Mouse (Mus musculus) hindbrain, embryonic 13.5 days (tissue): ENCODE data around the gene 1110008L16Rik. TPM values are rescaled to one million over a fixed set of nuclear protein-coding genes. Genes with fewer than 3 reads are reported as not detected.

Experiments used
- ATAC-seq: fragments of 200-750 bp; cut with Nextera tagmentation; 2 replicates; pipeline ENCODE4 v1.8.0; 2017; ENCODE audit warnings: moderate TSS enrichment; ENCODE audit not compliant: low FRiP score
- H3K27ac ChIP-seq: fragments of 300-500 bp; sonication (generic); 2 replicates; pipeline ENCODE4 v1.5.1; 2015; ENCODE audit warnings: inconsistent platforms, mild to moderate bottlenecking, moderate library complexity
- H3K27me3 ChIP-seq: fragments of 300-500 bp; sonication (generic); 2 replicates; pipeline ENCODE4 v1.6.1; 2015; ENCODE audit warnings: mild to moderate bottlenecking, inconsistent platforms
- H3K36me3 ChIP-seq: fragments of 300-500 bp; sonication (generic); 2 replicates; pipeline ENCODE4 v1.6.1; 2015; ENCODE audit warnings: mild to moderate bottlenecking, inconsistent platforms
- H3K4me1 ChIP-seq: fragments of 300-500 bp; sonication (generic); replicated peaks from 2 replicates; pipeline ENCODE4 v1.6.1; 2015; ENCODE audit warnings: inconsistent platforms
- H3K4me2 ChIP-seq: fragments of 300-500 bp; sonication (generic); 2 replicates; pipeline ENCODE4 v1.6.1; 2015; ENCODE audit warnings: inconsistent platforms, mild to moderate bottlenecking, moderate library complexity
- H3K4me3 ChIP-seq: fragments of 300-500 bp; sonication (generic); 2 replicates; pipeline ENCODE4 v1.5.1; 2015; ENCODE audit warnings: mild to moderate bottlenecking, inconsistent platforms
- H3K9ac ChIP-seq: fragments of 300-500 bp; sonication (generic); 2 replicates; pipeline ENCODE4 v1.6.1; 2015; ENCODE audit warnings: mild to moderate bottlenecking, inconsistent platforms
- H3K9me3 ChIP-seq: fragments of 300-500 bp; sonication (generic); 2 replicates; pipeline ENCODE4 v1.6.1; 2016; ENCODE audit warnings: inconsistent platforms
- WGBS: fragments of 180-500 bp; shearing (Covaris S2); methylation state at CpG from one replicate; pipeline ENCODE4 v1.1.7; 2015; 5-methylcytosine and 5-hydroxymethylcytosine counted together
- polyA plus RNA-seq: library from polyadenylated mRNA; unstranded; fragments of >200 nt; fragmentation: Nextera tagmentation; extraction: Ambion mirVana; gene quantifications from 2 replicates; pipeline ENCODE4 v1.2.1, GENCODE M21; 2015

The 1110008L16Rik gene
- polyA plus RNA-seq, 1 experiment from 2014 or later: 8.9 TPM

DNA sequence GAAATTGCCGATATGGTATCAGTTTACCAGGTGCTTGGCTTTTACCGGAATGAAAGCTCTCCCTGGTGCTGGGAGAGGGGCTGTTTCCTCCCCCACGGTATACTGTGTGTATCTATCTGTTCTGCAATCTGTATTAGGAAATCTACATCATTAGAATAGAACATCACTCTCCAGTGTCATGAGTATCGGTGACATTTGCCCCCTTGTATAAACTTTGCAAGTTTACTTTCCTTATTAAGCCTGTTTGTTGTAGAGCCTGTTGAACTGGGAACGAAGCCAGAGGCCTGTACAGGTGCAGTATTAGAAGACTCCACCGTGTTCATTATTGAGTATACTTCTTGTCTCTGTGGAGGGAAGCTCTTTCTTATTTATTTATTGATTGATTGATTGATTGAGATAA lies 54.0 kb downstream of the 1110008L16Rik start:
- Histone ChIP-seq H3K4me1 (no peaks in the 10 kb centered on the region), H3K27me3 (no peaks in the 10 kb centered on the region), H3K9me3 (no peaks in the 10 kb centered on the region), H3K36me3 (no peaks in the 10 kb centered on the region), H3K4me3 (no peak overlapping the region), H3K4me2 (no peak overlapping the region), H3K9ac (no peak overlapping the region), H3K27ac (no peak overlapping the region)
- no peak for ATAC-seq
- 85% methylated on average over 6 of the region's 6 CpGs for WGBS

DNA sequence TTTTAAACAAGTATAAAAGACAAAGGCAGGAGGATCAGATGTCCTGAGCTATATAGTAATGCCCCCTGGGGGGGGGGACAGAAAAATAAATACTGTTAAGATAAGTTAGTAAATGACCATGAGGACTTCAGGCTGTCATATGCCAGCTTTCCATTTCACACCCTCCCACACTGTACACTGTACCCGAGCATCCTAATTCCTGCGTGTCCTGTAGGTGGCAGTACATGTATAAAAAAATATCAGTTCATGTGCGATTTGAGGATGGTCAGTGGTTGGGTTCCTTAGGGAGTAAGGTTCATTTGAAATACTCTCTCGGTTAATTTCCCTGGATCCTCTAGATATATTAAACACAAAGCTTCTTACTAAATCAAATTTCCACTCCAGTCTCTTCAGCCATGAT lies 55.5 kb downstream of the 1110008L16Rik start:
- Histone ChIP-seq H3K4me3 (no peak overlapping the region), H3K4me2 (no peak overlapping the region), H3K9me3 (no peaks in the 10 kb centered on the region), H3K9ac (no peak overlapping the region), H3K4me1 (no peaks in the 10 kb centered on the region), H3K36me3 (no peaks in the 10 kb centered on the region), H3K27me3 (no peaks in the 10 kb centered on the region), H3K27ac (no peak overlapping the region)
- ATAC-seq: 0 out of 2 replicates have a peak, but pooled peaks have one; percentile 46
- WGBS: 57% methylated on average over 4 of the region's 4 CpGs

DNA sequence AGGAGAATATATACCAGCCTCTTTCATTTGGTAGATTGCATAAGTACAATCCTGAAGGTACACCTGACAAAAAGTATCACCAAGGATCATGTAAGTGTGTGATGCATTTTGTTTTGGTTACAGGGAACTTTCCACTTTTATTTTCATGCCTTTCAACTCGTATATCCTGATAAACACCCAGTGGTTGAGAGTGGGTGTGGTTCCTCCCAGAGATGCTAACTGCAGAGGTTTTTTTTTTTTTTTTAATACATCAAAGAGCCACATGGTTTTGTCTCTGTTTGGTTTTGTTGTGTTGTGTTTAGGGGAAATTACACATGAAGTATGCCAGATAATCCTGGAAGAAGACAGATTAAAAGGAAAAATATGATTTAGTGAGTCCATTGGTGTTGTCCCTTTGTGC lies 57.9 kb downstream of the 1110008L16Rik start:
- Histone ChIP-seq H3K27me3 (no peaks in the 10 kb centered on the region), H3K9ac (no peak overlapping the region), H3K4me3 (no peak overlapping the region), H3K27ac (no peak overlapping the region), H3K4me1 (no peaks in the 10 kb centered on the region), H3K9me3 (no peaks in the 10 kb centered on the region), H3K4me2 (no peak overlapping the region), H3K36me3 (no peaks in the 10 kb centered on the region)
- no peak for ATAC-seq
- WGBS: 76% methylated on average over 1 of the region's 1 CpGs

DNA sequence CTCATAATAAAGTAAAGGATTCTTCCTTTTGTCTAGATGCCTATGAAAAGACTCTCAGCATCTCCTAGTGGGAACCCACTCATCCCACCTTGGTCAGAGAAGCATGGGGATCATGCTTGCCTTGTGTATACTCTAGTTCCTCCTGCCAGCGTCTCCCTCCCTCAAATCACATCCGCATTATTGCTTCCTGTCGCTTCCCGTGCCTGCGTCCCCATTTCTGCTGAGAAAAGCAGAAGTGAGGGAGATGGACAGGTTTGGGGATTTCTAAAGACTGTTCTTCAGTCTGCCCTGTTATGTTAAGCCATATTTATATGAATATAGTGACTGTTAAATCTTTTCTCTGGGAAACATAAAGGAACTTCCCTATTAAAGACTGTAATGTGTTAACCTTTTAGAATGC lies 61.6 kb downstream of the 1110008L16Rik start:
- no peak for ATAC-seq
- H3K27me3 ChIP-seq: no peaks in the 10 kb centered on the region
- H3K27ac ChIP-seq: no peak overlapping the region
- H3K9me3 ChIP-seq: no peaks in the 10 kb centered on the region
- 86% methylated on average over 5 of the region's 5 CpGs for WGBS
- H3K4me2 ChIP-seq: no peak overlapping the region
- no peaks in the 10 kb centered on the region for H3K4me1 ChIP-seq
- no peak overlapping the region for H3K9ac ChIP-seq
- no peak overlapping the region for H3K4me3 ChIP-seq
- no peaks in the 10 kb centered on the region for H3K36me3 ChIP-seq

DNA sequence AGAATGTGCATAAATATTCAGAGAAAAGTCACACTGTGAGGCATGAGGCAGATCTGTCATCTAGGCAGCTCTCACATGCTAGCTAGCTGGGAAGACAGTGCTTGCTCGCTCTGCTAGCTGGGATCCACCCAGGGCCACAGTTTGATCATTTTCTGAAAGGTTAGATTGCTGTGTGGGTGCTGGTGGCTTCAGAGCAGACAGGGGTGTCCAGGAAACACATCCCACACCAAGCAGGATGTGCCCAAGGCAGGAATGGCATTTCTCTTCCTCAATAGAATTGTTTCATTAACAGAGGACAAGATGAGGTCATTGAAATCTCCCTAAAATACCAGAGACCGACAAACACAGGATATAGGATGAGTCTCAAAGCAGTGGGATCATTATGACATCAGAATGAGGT lies 65.7 kb downstream of the 1110008L16Rik start:
- no peak for ATAC-seq
- Histone ChIP-seq H3K27me3 (no peaks in the 10 kb centered on the region), H3K36me3 (no peaks in the 10 kb centered on the region), H3K27ac (no peak overlapping the region), H3K9me3 (no peaks in the 10 kb centered on the region), H3K9ac (no peak overlapping the region), H3K4me2 (no peak overlapping the region), H3K4me1 (no peaks in the 10 kb centered on the region), H3K4me3 (no peak overlapping the region)
- WGBS: 78% methylated on average over 2 of the region's 2 CpGs

DNA sequence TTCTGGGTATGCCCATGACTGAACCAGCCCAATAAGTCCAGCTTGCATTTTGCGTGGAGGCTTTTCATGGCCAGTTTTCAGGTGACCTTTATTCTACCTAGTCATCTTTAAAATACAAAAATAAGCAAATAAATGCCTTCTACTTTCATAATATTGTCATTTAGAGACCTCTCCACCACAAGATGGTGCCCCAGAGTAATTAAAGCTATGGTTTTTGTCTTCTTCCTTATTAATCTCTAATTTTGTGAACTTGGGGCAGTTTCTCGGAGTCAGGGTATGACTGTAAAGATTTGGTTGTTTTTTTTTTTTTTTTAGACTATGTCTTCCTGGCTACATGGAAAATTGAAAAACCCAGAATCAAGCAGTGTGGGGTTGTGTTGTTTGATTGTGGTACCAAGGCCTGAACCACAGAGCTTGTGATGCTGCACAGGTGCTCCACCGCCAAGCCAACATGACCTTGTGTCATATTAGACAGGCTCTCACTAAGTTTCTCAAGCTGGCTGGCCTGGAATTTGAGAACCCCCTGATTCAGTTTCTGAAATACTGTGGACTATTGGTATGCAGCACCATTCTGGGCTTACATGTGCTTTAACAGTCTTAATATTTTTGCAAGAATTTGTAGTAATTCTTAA lies 73.2 kb downstream of the 1110008L16Rik start:
- Histone ChIP-seq H3K4me1 (no peaks in the 10 kb centered on the region), H3K27ac (no peak overlapping the region), H3K4me2 (no peak overlapping the region), H3K9ac (no peak overlapping the region), H3K27me3 (no peaks in the 10 kb centered on the region), H3K4me3 (no peak overlapping the region), H3K9me3 (no peaks in the 10 kb centered on the region), H3K36me3 (no peaks in the 10 kb centered on the region)
- 88% methylated on average over 3 of the region's 3 CpGs for WGBS
- ATAC-seq: no peak

DNA sequence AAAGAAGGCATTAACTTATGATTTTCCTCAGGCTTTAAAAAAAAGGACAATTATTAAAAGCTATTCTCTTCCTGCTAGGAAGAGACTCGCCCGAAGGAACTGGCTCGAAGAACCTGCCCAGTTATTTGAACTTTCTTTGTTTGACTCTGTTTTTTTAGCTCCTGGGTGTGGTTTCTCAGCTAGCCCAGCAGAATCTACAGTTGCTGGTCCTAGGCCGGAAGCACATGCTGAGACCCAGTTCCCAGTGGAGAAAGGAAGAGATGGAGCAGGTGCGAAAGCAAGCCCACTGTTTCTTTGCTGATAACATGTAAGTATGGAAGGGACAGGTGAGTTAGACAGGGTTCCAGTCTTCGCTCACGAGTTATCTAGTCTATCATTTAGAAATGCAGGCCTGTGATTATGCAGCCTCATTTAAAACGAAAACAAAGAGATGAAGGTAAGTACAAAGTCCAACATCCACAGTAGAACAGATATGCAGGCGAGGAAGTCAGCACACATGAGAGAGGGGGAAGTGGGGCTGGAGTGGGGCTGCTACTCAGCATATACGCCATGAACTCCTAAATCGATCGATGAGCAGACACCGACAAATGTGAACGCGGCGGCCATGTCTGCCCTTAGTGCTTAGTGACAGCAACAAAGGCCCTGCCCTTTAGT lies 77.7 kb downstream of the 1110008L16Rik start:
- no peak overlapping the region for H3K27ac ChIP-seq
- 91% methylated on average over 16 of the region's 16 CpGs for WGBS
- no peak overlapping the region for H3K9ac ChIP-seq
- no peak overlapping the region for H3K4me3 ChIP-seq
- ATAC-seq: no peak
- H3K9me3 ChIP-seq: no peaks in the 10 kb centered on the region
- no peaks in the 10 kb centered on the region for H3K4me1 ChIP-seq
- no peaks in the 10 kb centered on the region for H3K27me3 ChIP-seq
- H3K36me3 ChIP-seq: no peaks in the 10 kb centered on the region
- H3K4me2 ChIP-seq: no peak overlapping the region

DNA sequence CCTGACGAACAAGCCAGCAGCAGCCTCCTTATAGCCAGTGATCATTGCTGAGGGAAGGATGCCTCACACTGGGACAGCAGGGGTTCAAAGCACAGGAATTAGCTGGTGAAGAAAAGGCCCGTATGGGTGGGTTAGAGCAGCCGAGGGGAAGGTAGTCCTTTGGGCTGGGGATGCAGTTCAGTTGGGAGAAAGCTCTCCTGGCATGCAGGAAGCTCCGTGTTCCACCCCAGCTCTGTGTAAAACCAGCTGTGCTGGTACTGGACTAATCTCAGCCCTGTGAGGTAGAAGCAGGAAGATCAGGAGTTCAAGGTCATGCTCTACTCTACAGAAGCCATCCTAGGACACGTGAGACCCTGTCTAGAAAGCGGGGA lies 78.2 kb downstream of the 1110008L16Rik start:
- no peaks in the 10 kb centered on the region for H3K27me3 ChIP-seq
- no peaks in the 10 kb centered on the region for H3K9me3 ChIP-seq
- no peak overlapping the region for H3K9ac ChIP-seq
- WGBS: 73% methylated on average over 6 of the region's 6 CpGs
- H3K27ac ChIP-seq: no peak overlapping the region
- H3K4me2 ChIP-seq: no peak overlapping the region
- no peak overlapping the region for H3K4me3 ChIP-seq
- ATAC-seq: no peak
- H3K4me1 ChIP-seq: no peaks in the 10 kb centered on the region
- peaks cover 4% of the 10 kb centered on the region; the same call in 1 of the 2 replicates for H3K36me3 ChIP-seq

DNA sequence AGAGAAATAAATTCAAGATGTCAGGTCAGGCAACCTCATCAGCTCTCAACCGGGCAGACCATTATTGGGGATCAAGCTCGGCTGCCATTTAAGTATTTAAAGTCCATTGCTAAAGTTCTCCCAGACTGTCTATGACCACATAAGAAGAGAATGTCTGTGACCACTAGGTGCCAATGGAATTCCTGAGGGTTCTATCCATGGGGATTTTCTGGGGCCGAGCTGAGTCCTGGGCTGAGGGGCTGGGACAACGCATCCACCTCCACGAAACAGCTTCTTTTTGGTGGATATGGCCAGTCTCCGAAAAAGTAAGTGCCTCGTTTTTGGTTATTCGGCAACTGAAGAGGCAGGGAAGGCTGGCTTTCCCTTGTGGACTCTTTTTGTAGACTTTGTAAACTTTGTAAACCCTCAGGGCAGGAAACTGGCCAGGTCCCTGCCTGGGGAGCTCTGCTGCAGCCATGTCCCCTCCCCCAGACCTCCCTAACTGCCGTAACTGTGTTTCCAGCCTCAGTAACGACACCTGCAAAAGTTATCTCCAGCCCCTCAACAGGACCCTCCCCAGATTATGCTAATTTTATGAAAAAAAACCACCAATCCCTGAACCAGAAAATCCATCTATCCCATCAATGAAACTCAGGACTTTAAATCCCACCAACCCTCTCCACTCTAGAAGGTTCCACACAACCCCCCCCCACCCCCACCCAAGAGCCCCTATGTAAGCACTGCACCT lies 84.8 kb downstream of the 1110008L16Rik start, which contains the start of gene Psma6:
TSS of gene Psma6 (plus strand) at position 200 of the 727 bp plus-strand sequence.
- no peak for ATAC-seq
- Histone ChIP-seq H3K4me2 (no peak within 1 kb of the TSS), H3K4me3 (no peak within 1 kb of the TSS), H3K9ac (no peak within 1 kb of the TSS), H3K27me3 (no peaks in the 10 kb centered on the region), H3K4me1 (no peaks in the 10 kb centered on the region), H3K9me3 (no peaks in the 10 kb centered on the region), H3K36me3 (peaks cover 4% of the 10 kb centered on the region; the same call in 1 of the 2 replicates), H3K27ac (no peak within 1 kb of the TSS)
- WGBS: 89% methylated on average over 10 of the region's 10 CpGs

DNA sequence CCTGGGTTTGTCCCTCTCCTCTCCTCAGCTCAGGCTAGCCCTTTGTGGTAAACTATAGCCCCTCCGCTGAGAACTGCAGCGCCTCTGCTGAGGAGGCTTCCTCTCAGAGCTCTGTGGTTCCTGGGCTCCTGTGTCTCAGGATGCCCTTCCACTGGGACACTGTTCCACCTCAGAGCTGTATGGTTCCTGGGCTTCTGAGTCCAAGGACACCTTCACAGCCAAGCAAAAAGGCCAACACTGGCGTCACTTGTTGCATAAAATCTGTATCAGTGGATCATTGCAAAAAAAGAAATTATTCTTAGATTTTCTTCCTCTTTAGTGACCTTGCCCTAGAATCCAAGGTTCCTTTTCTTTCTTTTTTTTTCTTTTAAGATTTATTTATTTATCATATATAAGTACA lies 85.4 kb downstream of the 1110008L16Rik start:
- no peaks in the 10 kb centered on the region for H3K27me3 ChIP-seq
- H3K9ac ChIP-seq: no peak overlapping the region
- 96% methylated on average over 3 of the region's 3 CpGs for WGBS
- no peak overlapping the region for H3K4me3 ChIP-seq
- H3K9me3 ChIP-seq: no peaks in the 10 kb centered on the region
- no peak overlapping the region for H3K4me2 ChIP-seq
- ATAC-seq: no peak
- no peaks in the 10 kb centered on the region for H3K4me1 ChIP-seq
- no peak overlapping the region for H3K27ac ChIP-seq
- H3K36me3 ChIP-seq: peaks cover 4% of the 10 kb centered on the region; the same call in 1 of the 2 replicates

DNA sequence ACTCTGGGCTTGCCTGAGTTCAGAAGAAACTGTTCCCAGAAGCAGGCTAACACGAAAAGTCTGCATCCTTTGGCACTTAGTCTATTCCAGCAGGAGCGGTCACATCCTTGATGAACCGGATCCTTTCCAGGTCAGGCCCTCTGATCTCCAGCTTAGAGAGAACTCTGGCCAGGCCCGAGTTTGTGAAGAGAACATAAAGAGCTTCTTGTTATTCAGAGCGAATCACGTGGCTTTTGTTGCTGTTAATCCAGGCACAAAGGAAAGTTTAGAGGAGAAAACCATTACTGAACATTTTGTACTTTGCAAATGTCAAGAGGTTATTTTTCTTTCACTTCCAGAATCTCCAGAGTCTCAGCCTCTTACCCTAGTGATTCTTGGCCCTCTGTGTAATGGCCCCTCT lies 86.6 kb downstream of the 1110008L16Rik start:
- Histone ChIP-seq H3K27ac (no peak overlapping the region), H3K9ac (no peak overlapping the region), H3K4me2 (no peak overlapping the region), H3K4me1 (no peaks in the 10 kb centered on the region), H3K36me3 (peaks cover 4% of the 10 kb centered on the region; the same call in 1 of the 2 replicates), H3K4me3 (no peak overlapping the region), H3K9me3 (no peaks in the 10 kb centered on the region), H3K27me3 (no peaks in the 10 kb centered on the region)
- ATAC-seq: no peak
- WGBS: 19% methylated on average over 6 of the region's 6 CpGs

DNA sequence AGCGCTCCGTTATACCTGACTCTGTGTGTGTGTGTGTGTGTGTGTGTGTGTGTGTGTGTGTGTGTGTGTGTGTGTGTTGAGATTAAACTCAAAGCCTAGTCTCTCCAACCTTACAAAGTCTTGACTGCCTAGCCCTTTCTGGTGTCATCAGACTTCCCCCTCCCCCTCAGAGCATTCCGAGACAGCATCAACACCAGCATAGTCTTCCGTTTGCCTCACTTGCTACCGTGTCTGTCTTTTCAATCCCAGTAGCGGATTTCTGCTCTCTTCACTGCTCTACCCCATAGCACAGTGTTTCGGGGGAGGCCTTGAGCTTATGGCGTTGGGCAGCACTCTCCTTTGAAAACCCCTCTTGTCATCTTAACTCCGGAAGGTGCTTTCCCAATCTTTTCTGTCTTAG lies 87.1 kb downstream of the 1110008L16Rik start:
- Histone ChIP-seq H3K27me3 (no peaks in the 10 kb centered on the region), H3K4me2 (no peak overlapping the region), H3K27ac (no peak overlapping the region), H3K36me3 (peaks cover 4% of the 10 kb centered on the region; the same call in 1 of the 2 replicates), H3K9me3 (no peaks in the 10 kb centered on the region), H3K9ac (no peak overlapping the region), H3K4me3 (no peak overlapping the region), H3K4me1 (no peaks in the 10 kb centered on the region)
- ATAC-seq: no peak
- 68% methylated on average over 9 of the region's 9 CpGs for WGBS
